Mouse (Mus musculus): Measurements from ENCODE around the gene Ltv1. TPM values are rescaled to one million over a fixed set of nuclear protein-coding genes. Genes with fewer than 3 reads are reported as not detected.

Gene Ltv1
- polyA plus RNA-seq, 1 experiment from 2014 or later = 70.1 TPM

DNA sequence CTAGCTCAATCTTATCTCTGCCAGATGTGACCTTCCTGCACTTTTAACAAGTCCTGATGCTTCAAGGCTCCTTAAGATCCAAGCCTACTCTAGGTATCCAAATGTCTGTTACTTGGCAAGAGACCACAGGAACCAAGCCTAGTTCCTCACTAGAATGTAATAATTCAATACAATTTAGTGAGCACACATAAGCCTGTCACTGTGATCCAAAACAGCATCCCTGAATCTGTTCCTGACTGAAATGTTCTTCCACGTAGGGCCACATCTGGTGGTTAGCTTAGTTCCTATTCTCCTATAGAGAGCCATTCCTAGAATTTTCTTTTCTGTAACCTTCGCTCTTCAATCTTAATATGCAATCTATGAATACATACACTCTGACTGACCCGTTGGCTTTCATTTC lies 6.2 kb downstream of the Ltv1 start:
- WGBS = 76% methylated on average over 3 of the region's 3 CpGs
- no peak overlapping the region for H3K27ac ChIP-seq
- peaks cover 61% of the 10 kb centered on the region for H3K36me3 ChIP-seq
- no peaks in the 10 kb centered on the region for H3K9me3 ChIP-seq
- no peak overlapping the region for H3K9ac ChIP-seq
- H3K4me2 ChIP-seq = no peak overlapping the region
- no peaks in the 10 kb centered on the region for H3K27me3 ChIP-seq
- no peak overlapping the region for H3K4me3 ChIP-seq
- H3K4me1 ChIP-seq = peaks cover 4% of the 10 kb centered on the region
- ATAC-seq (ENCODE audit: insufficient number of reproducible peaks, low FRiP score, low TSS enrichment, low read depth) = no peak

DNA sequence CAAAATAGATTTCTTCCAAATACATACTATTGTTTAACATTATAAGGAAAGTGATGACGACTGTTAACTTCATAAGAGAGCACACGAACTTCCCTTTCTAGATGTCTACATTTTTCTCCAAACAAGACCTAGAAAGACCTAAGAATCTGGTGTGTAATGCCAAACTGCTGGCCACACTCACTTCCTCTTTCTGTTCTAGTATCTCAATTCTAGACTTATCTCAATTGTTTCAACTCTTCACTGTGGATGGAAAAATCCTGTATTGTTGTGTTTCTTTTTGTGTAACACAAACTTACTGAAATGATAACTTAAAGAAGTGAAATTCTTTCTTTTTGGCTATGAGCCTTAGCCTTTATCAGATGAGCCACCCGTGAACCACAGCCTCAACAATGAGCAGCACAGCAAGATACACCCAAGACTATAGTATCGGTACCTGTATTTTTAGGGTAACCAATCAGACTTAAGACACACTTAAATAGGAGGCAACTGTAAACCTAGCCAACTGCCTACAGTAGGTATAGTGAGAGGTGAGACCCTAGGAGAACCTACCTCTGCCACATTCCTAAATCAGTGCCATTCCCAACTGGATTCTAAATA lies 8.7 kb downstream of the Ltv1 start:
- ATAC-seq (ENCODE audit: insufficient number of reproducible peaks, low FRiP score, low TSS enrichment, low read depth) = no peak
- Histone ChIP-seq H3K9me3 (no peaks in the 10 kb centered on the region), H3K9ac (no peak overlapping the region), H3K36me3 (peaks cover 68% of the 10 kb centered on the region), H3K27me3 (no peaks in the 10 kb centered on the region), H3K4me1 (peaks cover 4% of the 10 kb centered on the region), H3K27ac (no peak overlapping the region), H3K4me3 (no peak overlapping the region), H3K4me2 (no peak overlapping the region)
- 87% methylated on average over 4 of the region's 4 CpGs for WGBS

DNA sequence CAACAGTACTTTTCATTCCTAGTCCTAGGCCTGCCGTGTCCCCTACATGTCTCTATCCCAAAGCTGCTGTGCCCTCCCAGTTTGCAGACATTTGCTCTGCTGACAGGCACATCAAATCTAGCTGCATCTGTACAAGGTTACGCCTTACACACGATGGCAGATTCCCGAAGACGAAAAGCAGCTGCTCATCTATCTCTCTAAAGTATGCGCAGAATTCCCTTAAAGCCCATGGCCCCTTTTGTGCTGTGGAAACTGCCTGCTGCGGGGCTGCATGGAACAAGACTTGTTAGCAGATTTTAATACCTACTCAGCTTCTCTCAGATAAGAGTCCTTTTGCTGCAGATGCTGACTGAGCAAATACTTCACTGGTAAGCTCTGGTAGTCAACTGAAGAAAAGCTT lies 12.8 kb downstream of the Ltv1 start:
- Histone ChIP-seq H3K4me2 (no peak overlapping the region), H3K4me1 (peaks cover 4% of the 10 kb centered on the region), H3K9me3 (no peaks in the 10 kb centered on the region), H3K27me3 (no peaks in the 10 kb centered on the region), H3K4me3 (no peak overlapping the region), H3K9ac (no peak overlapping the region), H3K36me3 (peaks cover 76% of the 10 kb centered on the region), H3K27ac (no peak overlapping the region)
- ATAC-seq (ENCODE audit: insufficient number of reproducible peaks, low FRiP score, low TSS enrichment, low read depth) = no peak
- WGBS = 74% methylated on average over 7 of the region's 7 CpGs

DNA sequence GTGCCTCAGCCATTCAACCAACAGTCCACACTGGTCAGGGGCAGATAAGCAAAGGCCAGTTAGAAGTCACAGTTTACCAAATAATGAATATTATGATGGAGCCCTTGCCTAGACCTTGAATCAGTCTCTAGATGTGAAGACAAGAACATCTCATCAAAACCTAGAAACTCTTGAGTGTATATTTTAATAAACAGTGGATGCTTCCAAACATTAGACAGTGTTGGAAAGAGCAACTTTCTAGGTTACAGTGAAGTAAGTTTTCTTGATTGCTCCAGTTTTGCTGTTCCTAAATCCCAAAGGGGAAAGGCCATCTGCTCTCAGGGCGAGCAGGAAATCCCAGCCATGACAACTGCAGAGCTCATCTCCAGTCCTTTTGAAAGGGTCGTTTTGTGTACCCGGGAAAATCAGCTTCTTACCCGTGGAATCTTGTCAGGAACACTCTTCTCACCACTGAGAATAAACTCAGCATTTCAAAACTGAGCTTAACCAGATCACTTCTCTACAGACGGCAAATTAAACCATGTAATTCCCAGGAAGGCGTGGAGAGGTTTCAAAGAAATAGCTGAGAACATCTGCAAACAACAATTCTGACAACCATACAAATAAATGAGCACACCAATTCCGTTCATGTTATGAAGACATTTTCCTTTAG lies 14.9 kb downstream of the Ltv1 start, which contains the start of gene Zc2hc1b:
Gene Zc2hc1b, minus strand, starts transcription at position 51 of the 652 bp plus-strand sequence.
- no peak for ATAC-seq (ENCODE audit: insufficient number of reproducible peaks, low FRiP score, low TSS enrichment, low read depth)
- WGBS = 75% methylated on average over 7 of the region's 7 CpGs
- Histone ChIP-seq H3K27me3 (no peaks in the 10 kb centered on the region), H3K4me3 (no peak within 1 kb of the TSS), H3K36me3 (peaks cover 67% of the 10 kb centered on the region), H3K9me3 (no peaks in the 10 kb centered on the region), H3K9ac (no peak within 1 kb of the TSS), H3K4me2 (no peak within 1 kb of the TSS), H3K4me1 (no peaks in the 10 kb centered on the region; the same call in 1 of the 2 replicates), H3K27ac (no peak within 1 kb of the TSS)

DNA sequence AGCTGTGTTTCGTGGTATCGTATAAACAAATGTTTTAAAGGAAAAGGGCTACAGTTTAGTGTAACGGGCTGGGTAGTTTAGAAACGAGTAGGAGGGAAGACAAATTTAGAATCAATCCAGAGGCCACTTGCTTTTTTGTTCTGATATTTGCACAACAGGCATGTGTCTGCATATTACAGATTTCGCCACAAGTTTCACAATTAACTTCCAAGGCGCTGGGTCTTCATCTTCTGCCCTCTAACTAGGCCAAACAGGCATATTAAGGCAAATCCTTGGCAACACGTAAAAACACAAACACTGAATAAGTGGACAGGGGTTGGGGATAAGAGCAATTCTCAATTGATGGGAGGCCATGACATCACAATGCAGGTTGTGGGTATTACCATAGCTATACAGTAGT lies 17.1 kb downstream of the Ltv1 start:
- no peak overlapping the region for H3K4me3 ChIP-seq
- H3K9ac ChIP-seq = no peak overlapping the region
- no peak for ATAC-seq (ENCODE audit: insufficient number of reproducible peaks, low FRiP score, low TSS enrichment, low read depth)
- peaks cover 48% of the 10 kb centered on the region for H3K36me3 ChIP-seq
- H3K4me1 ChIP-seq = peaks cover 18% of the 10 kb centered on the region
- H3K27me3 ChIP-seq = no peaks in the 10 kb centered on the region
- no peak overlapping the region for H3K27ac ChIP-seq
- no peaks in the 10 kb centered on the region for H3K9me3 ChIP-seq
- WGBS = 86% methylated on average over 7 of the region's 7 CpGs
- no peak overlapping the region for H3K4me2 ChIP-seq

DNA sequence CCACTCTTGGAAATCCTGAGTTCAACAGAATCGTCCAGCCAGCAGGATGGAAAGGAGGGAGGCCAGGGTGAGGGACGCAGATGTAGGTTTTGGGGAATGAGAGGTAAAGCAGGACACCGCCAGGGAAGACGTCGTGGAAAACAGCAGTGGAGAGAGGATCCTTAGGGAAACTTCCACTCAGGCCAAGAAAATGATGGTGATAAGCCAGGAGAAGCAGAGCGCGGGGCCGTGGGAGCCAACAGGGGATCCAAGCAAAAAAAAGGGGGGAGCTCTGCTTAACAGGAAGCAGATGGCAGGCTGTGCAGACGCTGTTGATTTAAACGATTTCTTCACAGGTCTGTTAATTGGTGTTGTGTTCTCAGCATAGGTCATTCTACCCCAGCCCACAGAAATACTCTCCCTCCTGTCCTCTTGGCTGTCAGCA lies 20.2 kb downstream of the Ltv1 start:
- no peaks in the 10 kb centered on the region for H3K27me3 ChIP-seq
- no peaks in the 10 kb centered on the region for H3K9me3 ChIP-seq
- peaks cover 18% of the 10 kb centered on the region for H3K36me3 ChIP-seq
- 27% methylated on average over 10 of the region's 10 CpGs for WGBS
- H3K4me3 ChIP-seq = no peak overlapping the region
- H3K9ac ChIP-seq = no peak overlapping the region
- no peak overlapping the region for H3K4me2 ChIP-seq
- H3K27ac ChIP-seq = peak overlapping the region; percentile 78
- ATAC-seq (ENCODE audit: insufficient number of reproducible peaks, low FRiP score, low TSS enrichment, low read depth) = peak; percentile 74
- peaks cover 31% of the 10 kb centered on the region for H3K4me1 ChIP-seq

DNA sequence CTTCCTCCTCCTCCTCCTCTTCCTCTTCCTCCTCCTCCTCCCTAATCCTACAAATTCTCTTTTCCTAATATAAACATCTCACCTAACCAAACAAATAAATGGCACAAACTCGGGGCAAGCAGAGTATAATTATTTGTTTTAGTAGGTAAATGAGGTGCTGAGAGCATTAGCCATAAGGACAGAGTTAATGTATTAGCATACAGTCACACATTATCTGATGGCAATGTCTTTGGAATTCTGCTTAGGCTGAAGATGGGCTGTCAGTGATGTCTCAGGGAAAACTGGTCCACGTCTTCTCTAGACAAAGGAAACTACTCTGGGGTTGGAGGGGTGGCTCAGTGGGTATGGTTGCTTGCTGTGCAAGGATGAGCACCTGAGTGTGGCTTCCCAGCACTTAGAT lies 21.5 kb downstream of the Ltv1 start:
- Histone ChIP-seq H3K4me3 (no peak overlapping the region), H3K4me2 (no peak overlapping the region), H3K9me3 (no peaks in the 10 kb centered on the region), H3K9ac (no peak overlapping the region), H3K27ac (peak overlapping the region; percentile 68), H3K27me3 (no peaks in the 10 kb centered on the region), H3K36me3 (peaks cover 6% of the 10 kb centered on the region; the same call in 1 of the 2 replicates), H3K4me1 (peaks cover 31% of the 10 kb centered on the region)
- WGBS = 41% methylated on average over 2 of the region's 2 CpGs
- ATAC-seq (ENCODE audit: insufficient number of reproducible peaks, low FRiP score, low TSS enrichment, low read depth) = no peak

DNA sequence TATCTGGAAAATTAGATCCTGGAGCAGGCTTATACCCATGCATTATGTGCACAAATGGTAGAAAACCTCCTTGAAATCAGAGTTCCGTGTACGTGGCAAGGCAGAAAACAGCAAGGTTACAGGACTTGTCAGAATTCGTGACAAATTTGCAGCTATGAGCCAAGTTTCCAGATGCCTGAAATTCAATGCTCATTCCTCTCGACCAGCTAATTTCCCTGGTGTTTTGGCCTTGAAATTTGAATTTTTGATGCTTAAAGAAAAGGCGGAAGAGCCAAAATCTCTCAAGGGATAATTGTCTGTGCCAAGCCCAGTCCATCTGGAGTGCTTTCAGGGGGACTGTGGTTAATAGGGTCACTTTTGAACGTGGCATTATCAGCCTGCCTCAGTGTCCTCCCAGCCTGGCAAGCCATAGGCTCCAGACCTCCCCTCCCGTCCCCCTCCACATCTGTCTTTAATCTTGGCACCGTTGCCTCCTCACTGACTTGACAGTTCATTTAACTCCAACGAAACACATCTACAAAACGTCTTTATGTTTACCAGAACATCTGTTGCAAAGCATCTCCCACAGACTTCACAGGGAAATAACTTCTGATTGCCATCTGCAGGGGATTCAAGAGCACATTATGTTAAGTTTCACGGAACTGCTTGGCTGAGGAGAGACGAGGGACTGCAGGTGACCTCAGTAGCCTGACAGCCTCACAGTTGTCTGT lies 22.1 kb downstream of the Ltv1 start:
- H3K27ac ChIP-seq = peak overlapping the region; percentile 68
- H3K4me2 ChIP-seq = no peak overlapping the region
- no peak overlapping the region for H3K9ac ChIP-seq
- H3K4me3 ChIP-seq = no peak overlapping the region
- 0 out of 2 replicates have a peak, but pooled peaks cover under 1% of the 10 kb centered on the region for H3K36me3 ChIP-seq
- 15% methylated on average over 12 of the region's 12 CpGs for WGBS
- H3K27me3 ChIP-seq = no peaks in the 10 kb centered on the region
- ATAC-seq (ENCODE audit: insufficient number of reproducible peaks, low FRiP score, low TSS enrichment, low read depth) = peak; percentile 68; the same call in 1 of the 2 replicates
- no peaks in the 10 kb centered on the region for H3K9me3 ChIP-seq
- peaks cover 31% of the 10 kb centered on the region for H3K4me1 ChIP-seq

DNA sequence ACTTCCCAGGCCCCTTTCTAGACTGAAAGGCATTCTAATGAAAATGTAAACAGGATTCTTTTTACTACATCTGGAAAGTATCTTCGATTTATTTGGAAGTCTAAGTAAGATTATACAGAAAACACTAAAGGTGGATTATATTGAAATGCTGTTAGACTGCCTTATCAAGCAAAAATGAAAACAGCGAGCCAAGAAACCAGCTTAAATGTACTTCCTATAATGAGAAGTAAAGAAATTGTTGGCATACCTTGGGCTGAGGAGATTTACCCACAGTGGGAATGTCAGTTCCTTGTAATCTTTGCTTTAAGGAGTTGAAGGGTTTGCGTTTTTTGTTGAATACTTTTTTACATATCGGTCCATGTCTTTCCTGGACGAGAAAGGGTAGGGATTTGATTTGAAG lies 24.5 kb downstream of the Ltv1 start:
- 66% methylated on average over 5 of the region's 5 CpGs for WGBS

DNA sequence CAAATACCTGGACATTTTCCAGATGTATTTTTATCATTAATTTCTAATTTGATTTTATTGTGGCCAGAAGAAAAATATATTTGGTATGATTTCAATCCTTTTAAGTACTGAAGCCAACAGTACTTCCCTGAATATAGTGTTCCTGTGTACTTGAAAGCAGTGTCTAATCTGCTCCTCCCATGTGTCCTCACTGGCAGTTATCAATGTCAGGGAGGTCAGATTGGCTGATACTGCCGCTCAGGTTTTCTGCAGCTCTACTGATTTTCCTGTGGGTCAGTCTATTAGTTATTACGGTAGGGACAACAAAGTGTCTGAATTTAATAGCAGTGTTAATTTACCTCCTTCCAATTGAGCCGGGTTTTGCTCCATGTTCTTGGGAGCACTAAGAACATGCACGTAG lies 30.9 kb downstream of the Ltv1 start:
- no peaks in the 10 kb centered on the region for H3K27me3 ChIP-seq
- H3K27ac ChIP-seq = no peak overlapping the region
- 59% methylated on average over 4 of the region's 4 CpGs for WGBS
- no peak overlapping the region for H3K4me3 ChIP-seq
- no peak overlapping the region for H3K9ac ChIP-seq
- no peak overlapping the region for H3K4me2 ChIP-seq
- H3K36me3 ChIP-seq = no peaks in the 10 kb centered on the region
- H3K4me1 ChIP-seq = no peaks in the 10 kb centered on the region
- no peak for ATAC-seq (ENCODE audit: insufficient number of reproducible peaks, low FRiP score, low TSS enrichment, low read depth)
- H3K9me3 ChIP-seq = no peaks in the 10 kb centered on the region

More for the DNA sequence above, 24.5 kb downstream of the Ltv1 start:
- peaks cover 31% of the 10 kb centered on the region for H3K4me1 ChIP-seq
- H3K27me3 ChIP-seq = no peaks in the 10 kb centered on the region
- H3K9ac ChIP-seq = no peak overlapping the region
- H3K36me3 ChIP-seq = no peaks in the 10 kb centered on the region
- H3K4me2 ChIP-seq = no peak overlapping the region
- H3K27ac ChIP-seq = peak overlapping the region; percentile 29; the same call in 1 of the 2 replicates
- no peak overlapping the region for H3K4me3 ChIP-seq
- ATAC-seq (ENCODE audit: insufficient number of reproducible peaks, low FRiP score, low TSS enrichment, low read depth) = no peak
- H3K9me3 ChIP-seq = no peaks in the 10 kb centered on the region

DNA sequence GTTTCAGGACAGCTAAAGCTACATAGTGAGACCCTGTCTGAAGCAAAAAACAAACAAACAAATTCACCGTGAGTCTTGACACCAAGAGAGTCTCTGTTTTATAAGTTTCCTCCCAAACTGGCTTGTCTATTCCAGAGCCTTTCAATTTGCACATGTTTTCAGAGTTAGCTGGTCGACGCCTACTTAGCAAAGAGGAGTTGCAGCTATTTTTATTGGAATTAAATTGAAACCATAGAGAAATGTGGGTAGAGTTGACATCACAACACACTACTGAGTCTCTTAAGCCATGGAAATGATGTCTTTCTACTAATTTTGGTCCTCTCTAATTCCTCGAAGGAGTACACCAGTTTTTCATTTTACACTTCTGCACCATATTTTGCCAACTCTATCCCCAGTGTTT lies 32.1 kb downstream of the Ltv1 start:
- no peak for ATAC-seq (ENCODE audit: insufficient number of reproducible peaks, low FRiP score, low TSS enrichment, low read depth)
- WGBS = 65% methylated on average over 4 of the region's 4 CpGs
- H3K4me2 ChIP-seq = no peak overlapping the region
- H3K9me3 ChIP-seq = no peaks in the 10 kb centered on the region
- H3K4me3 ChIP-seq = no peak overlapping the region
- H3K27me3 ChIP-seq = no peaks in the 10 kb centered on the region
- no peak overlapping the region for H3K27ac ChIP-seq
- no peaks in the 10 kb centered on the region for H3K4me1 ChIP-seq
- H3K9ac ChIP-seq = no peak overlapping the region
- no peaks in the 10 kb centered on the region for H3K36me3 ChIP-seq

DNA sequence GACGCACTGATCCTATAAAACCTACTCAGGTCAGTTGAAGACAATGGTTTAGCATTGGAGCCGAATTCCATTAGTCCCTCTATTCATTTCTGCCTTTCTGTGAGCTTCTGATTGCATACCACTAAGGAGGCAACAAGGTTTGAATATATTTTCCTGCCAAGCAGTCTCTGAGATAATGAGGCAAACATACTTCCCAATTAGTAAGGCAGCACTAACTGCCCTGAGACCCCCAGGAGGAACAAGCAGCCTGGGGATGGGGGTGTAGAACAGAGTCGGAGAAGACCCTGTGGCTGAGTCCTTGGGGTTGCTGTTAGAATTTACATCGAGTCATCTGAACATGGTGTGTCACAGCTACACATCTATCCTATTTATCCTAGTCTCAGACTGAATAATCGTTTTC lies 37.6 kb downstream of the Ltv1 start:
- ATAC-seq (ENCODE audit: insufficient number of reproducible peaks, low FRiP score, low TSS enrichment, low read depth) = no peak
- Histone ChIP-seq H3K27me3 (no peaks in the 10 kb centered on the region), H3K4me3 (no peak overlapping the region), H3K4me1 (peaks cover 2% of the 10 kb centered on the region), H3K9me3 (no peaks in the 10 kb centered on the region), H3K36me3 (no peaks in the 10 kb centered on the region), H3K4me2 (no peak overlapping the region), H3K9ac (no peak overlapping the region), H3K27ac (peak overlapping the region; percentile 17; the same call in 1 of the 2 replicates)
- 81% methylated on average over 5 of the region's 5 CpGs for WGBS
